Mouse (Mus musculus) layer of hippocampus, adult 8-10 months (tissue): Measurements from ENCODE around the gene Speer4d. TPM values are rescaled to one million over a fixed set of nuclear protein-coding genes. Genes with fewer than 3 reads are reported as not detected.
"Not testable (repeated sequence)": the region's sequence is repeated elsewhere in the genome, so short reads cannot be mapped to it uniquely, and the experiment has no call there.

ENCODE experiments used
- DNase-seq, 2 experiments: peaks; one replicate each; pipeline ENCODE4 v3.0.0; 2022; ENCODE audit warnings: low spot score in 2 of 2
- total RNA-seq, 4 experiments: library from RNA; stranded (reverse); gene quantifications; 2 replicates each; pipeline ENCODE4 v1.2.4; 2022

Gene Speer4d
- total RNA-seq, 4 experiments from 2014 or later = not detected

DNA sequence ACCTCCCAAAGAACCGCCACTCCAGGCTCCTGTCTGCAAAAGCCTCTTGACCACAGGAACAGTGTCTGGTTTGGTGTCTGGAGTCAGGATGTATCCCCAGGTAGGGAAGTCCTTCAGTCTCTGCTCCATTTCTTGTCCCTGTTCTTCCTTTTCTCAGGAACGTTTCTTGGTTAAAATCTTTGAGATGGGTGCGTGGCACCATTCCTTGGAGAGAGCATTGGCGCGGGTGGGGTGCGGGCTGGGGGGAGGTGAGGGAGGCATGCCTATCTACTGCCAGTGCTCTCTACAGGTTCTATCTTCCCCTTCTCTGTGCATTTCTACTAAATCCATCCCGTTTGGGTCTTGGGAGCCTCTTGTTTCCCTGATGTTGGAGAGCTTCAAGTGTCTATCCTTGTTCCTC, 45.0 kb downstream of the Speer4d start:
- DNase-seq = not testable (repeated sequence)

DNA sequence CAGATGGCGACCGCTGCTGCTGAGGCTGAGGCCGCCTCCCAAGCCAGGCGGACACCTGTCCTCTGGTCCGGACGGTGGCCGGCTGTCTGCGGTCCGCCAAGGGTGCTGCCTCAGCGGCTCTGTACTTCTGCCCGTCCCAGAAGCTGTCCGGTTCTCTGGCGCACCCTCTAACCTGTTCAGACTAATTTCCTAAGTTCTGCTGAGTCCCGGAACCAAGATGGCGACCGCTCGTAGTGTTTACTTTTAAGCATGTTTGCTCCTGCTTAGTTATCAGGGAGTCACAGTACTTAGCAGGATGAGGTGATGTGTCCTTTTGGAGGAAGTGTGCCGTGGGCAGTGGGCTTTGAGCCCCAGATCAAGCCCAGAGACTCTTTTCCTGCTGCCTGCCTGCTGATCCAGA, 51.9 kb downstream of the Speer4d start:
- DNase-seq = not testable (repeated sequence)

Other genes with a start within 250 kb of the Speer4d start
- gene Gm21149, start 142.5 kb upstream of the Speer4d start, total RNA-seq = not detected
- gene Gm21190, start 89.8 kb upstream of the Speer4d start, total RNA-seq = not detected
- not detected for gene Gm21083, start 41.7 kb upstream of the Speer4d start, total RNA-seq
- gene 4930572O03Rik, start 38.0 kb downstream of the Speer4d start, total RNA-seq = not detected
- gene Speer4c, start 95.2 kb downstream of the Speer4d start, total RNA-seq = not detected